Mouse (Mus musculus): ENCODE results near the gene Reck. TPM values are rescaled to one million over a fixed set of nuclear protein-coding genes. Genes with fewer than 3 reads are reported as not detected.

Reck gene
- polyA plus RNA-seq, 2 experiments, result 1.6 to 1.7 TPM

DNA sequence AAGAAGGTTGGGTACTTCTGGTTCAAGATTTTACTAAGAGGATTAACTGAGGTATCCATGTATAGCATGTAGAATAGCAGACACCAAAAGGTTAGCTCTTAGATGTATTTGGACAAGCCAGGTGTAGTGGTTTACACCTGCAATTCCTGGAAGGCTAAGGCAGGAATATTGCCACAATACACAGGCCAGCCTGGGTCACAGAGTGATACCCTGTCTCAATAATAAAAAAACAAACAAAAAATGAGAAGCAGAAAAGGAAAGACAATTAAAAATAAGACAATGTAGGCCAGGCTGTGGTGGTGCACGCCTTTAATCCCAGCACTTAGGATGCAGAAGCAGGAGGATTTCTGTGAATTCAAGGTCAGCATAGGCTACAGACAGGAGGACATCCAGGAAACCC is 1.9 kb downstream of the Reck start:
- no peak overlapping the region for H3K27ac ChIP-seq
- 74% methylated on average over 1 of the region's 1 CpGs for WGBS (ENCODE audit: insufficient replicate concordance)
- H3K4me3 ChIP-seq (ENCODE audit: insufficient read depth in 1 of 2, low read depth in 2 of 2, low read length in 2 of 2), result no peak overlapping the region
- no peaks in the 10 kb centered on the region for H3K36me3 ChIP-seq (replicated peaks; ENCODE audit: control insufficient read depth, insufficient read depth, low read depth)
- 0 out of 4 replicates have a peak, but pooled peaks cover 0 to 4% of the 10 kb centered on the region in 2 experiments for H3K4me1 ChIP-seq (replicated peaks; ENCODE audit: control insufficient read depth in 2 of 2, insufficient read depth in 2 of 2, low read length in 1 of 2)
- no peaks in the 10 kb centered on the region; the same call in 1 of the 2 replicates for H3K27me3 ChIP-seq (ENCODE audit: control insufficient read depth, insufficient read depth, low read length)
- ATAC-seq (ENCODE audit: insufficient read depth) (no peak), DNase-seq (ENCODE audit: low read depth in 3 of 3, low spot score in 3 of 3) (no peak)
- no peak overlapping the region for H3K9ac ChIP-seq (replicated peaks)
- no peaks in the 10 kb centered on the region for H3K9me3 ChIP-seq (ENCODE audit: control insufficient read depth, low read length)
- no peak overlapping the region for H3K4me2 ChIP-seq (ENCODE audit: low read depth)
- TF ChIP-seq CTCF (IDR thresholded peaks at IDR 0.05; ENCODE audit: low read depth) (no peak), EP300 (IDR thresholded peaks at IDR 0.05; ENCODE audit: low read depth) (no peak)

DNA sequence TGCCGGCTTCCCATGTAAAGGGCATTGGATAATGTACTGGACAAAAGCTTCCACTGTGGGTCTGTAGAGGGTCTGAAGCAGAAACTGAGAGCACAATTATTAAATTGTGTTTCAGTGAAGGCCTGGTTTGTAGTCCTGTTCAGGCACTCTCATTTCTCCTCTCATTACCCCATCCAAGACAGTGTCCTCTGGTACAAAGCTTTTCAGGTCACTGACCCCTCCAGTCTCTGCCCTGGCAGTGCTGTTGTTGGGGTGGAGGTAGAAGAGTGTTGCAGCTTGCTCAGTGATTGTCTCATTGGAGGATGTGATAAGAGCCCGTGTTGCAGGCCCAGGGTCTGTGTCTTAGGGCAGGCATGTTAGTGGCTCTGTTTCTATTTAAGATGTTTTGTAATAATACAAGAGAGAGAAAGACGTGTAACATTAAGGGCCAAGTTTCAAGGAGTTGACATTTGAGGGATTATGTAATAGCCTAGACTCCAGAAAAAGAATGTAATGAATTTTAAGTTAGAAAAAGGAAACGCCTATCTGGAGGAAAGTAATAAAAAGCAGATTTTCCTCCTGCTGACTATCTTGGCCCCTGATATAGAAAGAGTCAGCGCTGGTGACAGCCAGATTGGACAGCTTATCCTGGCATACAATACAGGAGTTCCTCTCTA is 2.9 kb downstream of the Reck start:
- H3K9ac ChIP-seq (replicated peaks), result no peak overlapping the region
- 0 out of 4 replicates have a peak, but pooled peaks cover 0 to 4% of the 10 kb centered on the region in 2 experiments for H3K4me1 ChIP-seq (replicated peaks; ENCODE audit: control insufficient read depth in 2 of 2, insufficient read depth in 2 of 2, low read length in 1 of 2)
- TF ChIP-seq CTCF (IDR thresholded peaks at IDR 0.05; ENCODE audit: low read depth), result no peak
- TF ChIP-seq EP300 (IDR thresholded peaks at IDR 0.05; ENCODE audit: low read depth), result no peak
- no peaks in the 10 kb centered on the region for H3K36me3 ChIP-seq (replicated peaks; ENCODE audit: control insufficient read depth, insufficient read depth, low read depth)
- WGBS (ENCODE audit: insufficient replicate concordance), result 41% methylated on average over 5 of the region's 5 CpGs
- H3K27ac ChIP-seq, result no peak overlapping the region
- ATAC-seq (ENCODE audit: insufficient read depth), result no peak
- H3K4me3 ChIP-seq (ENCODE audit: insufficient read depth in 1 of 2, low read depth in 2 of 2, low read length in 2 of 2), result no peak overlapping the region
- H3K4me2 ChIP-seq (ENCODE audit: low read depth), result no peak overlapping the region
- DNase-seq (ENCODE audit: low read depth in 3 of 3, low spot score in 3 of 3), result no peak
- no peaks in the 10 kb centered on the region; the same call in 1 of the 2 replicates for H3K27me3 ChIP-seq (ENCODE audit: control insufficient read depth, insufficient read depth, low read length)
- H3K9me3 ChIP-seq (ENCODE audit: control insufficient read depth, low read length), result no peaks in the 10 kb centered on the region

DNA sequence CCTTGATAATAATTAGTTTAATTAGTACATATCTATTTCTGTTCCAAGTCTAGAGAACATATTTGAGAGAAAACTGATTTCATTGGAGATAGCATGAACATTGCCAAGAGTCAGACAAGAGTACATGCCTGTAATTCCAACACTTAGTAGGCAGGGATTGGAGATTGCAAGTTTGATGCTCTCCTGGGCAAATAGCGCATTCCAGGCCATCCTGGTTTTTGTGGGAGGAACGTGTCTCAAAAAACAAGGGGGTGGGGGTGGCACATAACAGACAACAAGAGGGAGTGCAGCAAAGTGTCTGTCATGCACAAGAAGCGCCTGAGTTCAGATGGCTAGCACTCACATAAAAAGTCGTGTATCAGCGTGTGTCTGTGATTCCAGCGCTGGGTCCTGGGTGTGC is 4.2 kb downstream of the Reck start:
- no peaks in the 10 kb centered on the region for H3K9me3 ChIP-seq (ENCODE audit: control insufficient read depth, low read length)
- 69% methylated on average over 6 of the region's 6 CpGs for WGBS (ENCODE audit: insufficient replicate concordance)
- no peak overlapping the region for H3K4me2 ChIP-seq (ENCODE audit: low read depth)
- H3K36me3 ChIP-seq (replicated peaks; ENCODE audit: control insufficient read depth, insufficient read depth, low read depth), result no peaks in the 10 kb centered on the region
- no peaks in the 10 kb centered on the region; the same call in 1 of the 2 replicates for H3K27me3 ChIP-seq (ENCODE audit: control insufficient read depth, insufficient read depth, low read length)
- TF ChIP-seq EP300 (IDR thresholded peaks at IDR 0.05; ENCODE audit: low read depth), result no peak
- TF ChIP-seq CTCF (IDR thresholded peaks at IDR 0.05; ENCODE audit: low read depth), result no peak
- H3K4me3 ChIP-seq (ENCODE audit: insufficient read depth in 1 of 2, low read depth in 2 of 2, low read length in 2 of 2), result no peak overlapping the region
- no peak overlapping the region for H3K9ac ChIP-seq (replicated peaks)
- 0 out of 4 replicates have a peak, but pooled peaks cover 0 to 4% of the 10 kb centered on the region in 2 experiments for H3K4me1 ChIP-seq (replicated peaks; ENCODE audit: control insufficient read depth in 2 of 2, insufficient read depth in 2 of 2, low read length in 1 of 2)
- ATAC-seq (ENCODE audit: insufficient read depth) (no peak), DNase-seq (ENCODE audit: low read depth in 3 of 3, low spot score in 3 of 3) (no peak)
- H3K27ac ChIP-seq, result no peak overlapping the region

DNA sequence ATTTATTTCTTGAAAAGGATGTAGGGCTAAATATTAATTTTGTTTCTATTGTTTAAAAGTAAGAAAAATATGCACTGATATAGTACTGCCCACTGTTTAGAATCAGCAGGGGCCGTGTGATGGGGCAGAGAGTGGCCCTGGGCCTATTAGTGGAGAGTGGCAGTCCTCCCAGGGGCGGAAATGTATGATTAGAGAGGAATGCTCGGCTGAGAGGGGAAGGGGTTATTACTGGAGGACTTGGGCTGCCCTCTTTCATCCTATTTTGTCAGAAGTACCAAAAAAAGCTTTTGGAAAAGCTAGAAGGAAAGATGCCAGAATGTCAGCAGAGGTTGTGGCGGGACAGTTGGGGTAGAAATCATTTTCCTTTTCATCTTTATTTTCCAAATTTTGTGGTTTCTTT is 8.9 kb downstream of the Reck start:
- Histone ChIP-seq H3K4me2 (ENCODE audit: low read depth) (no peak overlapping the region), H3K9ac (replicated peaks) (no peak overlapping the region), H3K4me3 (ENCODE audit: insufficient read depth in 1 of 2, low read depth in 2 of 2, low read length in 2 of 2) (no peak overlapping the region), H3K4me1 (replicated peaks; ENCODE audit: control insufficient read depth in 2 of 2, insufficient read depth in 2 of 2, low read length in 1 of 2) (no peaks in the 10 kb centered on the region), H3K27ac (no peak overlapping the region), H3K36me3 (replicated peaks; ENCODE audit: control insufficient read depth, insufficient read depth, low read depth) (no peaks in the 10 kb centered on the region), H3K27me3 (ENCODE audit: control insufficient read depth, insufficient read depth, low read length) (no peaks in the 10 kb centered on the region), H3K9me3 (ENCODE audit: control insufficient read depth, low read length) (no peaks in the 10 kb centered on the region)
- ATAC-seq (ENCODE audit: insufficient read depth) (no peak), DNase-seq (ENCODE audit: low read depth in 3 of 3, low spot score in 3 of 3) (no peak)
- 37% methylated on average over 4 of the region's 4 CpGs for WGBS (ENCODE audit: insufficient replicate concordance)
- no peak for TF ChIP-seq CTCF (IDR thresholded peaks at IDR 0.05; ENCODE audit: low read depth)

DNA sequence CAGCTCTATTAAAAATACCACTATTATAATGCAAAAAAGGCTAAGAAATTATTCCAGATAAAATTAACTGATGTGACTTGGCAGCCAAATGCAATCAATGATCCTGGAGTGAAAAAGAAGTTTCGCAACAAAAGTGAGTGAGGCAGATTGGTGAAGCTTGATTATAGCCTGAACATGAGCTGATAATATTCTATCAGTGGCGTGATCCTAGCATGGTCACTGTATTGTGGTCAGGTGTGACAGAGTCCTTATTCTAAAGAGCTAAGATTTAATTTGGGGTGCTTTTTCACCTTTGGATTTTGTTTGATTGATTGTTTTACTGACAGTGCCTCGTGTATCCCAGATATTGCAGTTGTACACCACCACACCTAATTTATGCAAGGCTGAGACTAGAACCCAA is 15.9 kb downstream of the Reck start:
- H3K9me3 ChIP-seq (ENCODE audit: control insufficient read depth, low read length), result no peaks in the 10 kb centered on the region
- no peak overlapping the region for H3K27ac ChIP-seq
- ATAC-seq (ENCODE audit: insufficient read depth) (no peak), DNase-seq (ENCODE audit: low read depth in 3 of 3, low spot score in 3 of 3) (no peak)
- H3K4me2 ChIP-seq (ENCODE audit: low read depth), result no peak overlapping the region
- TF ChIP-seq CTCF (IDR thresholded peaks at IDR 0.05; ENCODE audit: low read depth), result no peak
- no peak for TF ChIP-seq EP300 (IDR thresholded peaks at IDR 0.05; ENCODE audit: low read depth)
- H3K9ac ChIP-seq (replicated peaks), result no peak overlapping the region
- H3K36me3 ChIP-seq (replicated peaks; ENCODE audit: control insufficient read depth, insufficient read depth, low read depth), result no peaks in the 10 kb centered on the region
- H3K27me3 ChIP-seq (ENCODE audit: control insufficient read depth, insufficient read depth, low read length), result no peaks in the 10 kb centered on the region
- no peaks in the 10 kb centered on the region; a peak in 1 of 4 replicates for H3K4me1 ChIP-seq (replicated peaks; ENCODE audit: control insufficient read depth in 2 of 2, insufficient read depth in 2 of 2, low read length in 1 of 2)
- no peak overlapping the region for H3K4me3 ChIP-seq (ENCODE audit: insufficient read depth in 1 of 2, low read depth in 2 of 2, low read length in 2 of 2)
- WGBS (ENCODE audit: insufficient replicate concordance), result 58% methylated on average over 3 of the region's 3 CpGs

Measured in liver, embryonic 14.5 days (tissue).